Mouse (Mus musculus) heart, embryonic 14.5 days (tissue): ENCODE data around the gene Ginm1. TPM values are rescaled to one million over a fixed set of nuclear protein-coding genes. Genes with fewer than 3 reads are reported as not detected.
A peak's percentile ranks its signal among the peaks of the same experiment; 100 is the strongest.

Experiments used
- ATAC-seq: fragments of 200-750 bp; cut with Nextera tagmentation; 2 replicates; pipeline ENCODE4 v1.8.0; 2017; ENCODE audit warnings: low read depth, moderate TSS enrichment; ENCODE audit not compliant: insufficient number of reproducible peaks, insufficient read depth, low FRiP score
- H3K27ac ChIP-seq, 2 experiments: fragments of 200-500 bp in 1 of 2; fragments of 300-500 bp in 1 of 2; sonication (generic) in 1 of 2; replicated peaks in 1 of 2; 2 replicates each; pipeline ENCODE4 v1.5.1; 2012 to 2014; ENCODE audit warnings: low read depth in 2 of 2, low read length in 2 of 2, control low read depth in 1 of 2, mild to moderate bottlenecking in 1 of 2, mixed read lengths in 1 of 2; ENCODE audit not compliant: control insufficient read depth in 1 of 2, insufficient read depth in 1 of 2
- H3K27me3 ChIP-seq: fragments of 300-500 bp; sonication (generic); 2 replicates; pipeline ENCODE4 v1.6.1; 2014; ENCODE audit warnings: mild to moderate bottlenecking, low read length, control low read depth; ENCODE audit not compliant: control insufficient read depth, insufficient read depth
- H3K36me3 ChIP-seq: fragments of 300-500 bp; sonication (generic); 2 replicates; pipeline ENCODE4 v1.6.1; 2014; ENCODE audit warnings: mild to moderate bottlenecking, control low read depth, low read length, mixed read lengths; ENCODE audit not compliant: control insufficient read depth, insufficient read depth
- H3K4me1 ChIP-seq, 2 experiments: fragments of 200-500 bp in 1 of 2; fragments of 300-500 bp in 1 of 2; sonication (generic) in 1 of 2; 2 replicates each; pipeline ENCODE4 v1.6.1; 2012 to 2014; ENCODE audit warnings: low read length in 2 of 2, control low read depth in 1 of 2, mixed read lengths in 1 of 2; ENCODE audit not compliant: control insufficient read depth in 2 of 2, insufficient read depth in 2 of 2
- H3K4me2 ChIP-seq: fragments of 300-500 bp; sonication (generic); 2 replicates; pipeline ENCODE4 v1.6.1; 2014; ENCODE audit warnings: mild to moderate bottlenecking, low read length
- H3K4me3 ChIP-seq, 2 experiments: fragments of 200-500 bp in 1 of 2; fragments of 300-500 bp in 1 of 2; sonication (generic) in 1 of 2; 2 replicates each; pipeline ENCODE4 v1.5.1; 2012 to 2014; ENCODE audit warnings: low read length in 2 of 2, mild to moderate bottlenecking in 2 of 2, control low read depth in 1 of 2, low read depth in 1 of 2, moderate library complexity in 1 of 2; ENCODE audit not compliant: control insufficient read depth in 1 of 2, insufficient read depth in 1 of 2
- H3K9ac ChIP-seq: fragments of 300-500 bp; sonication (generic); 2 replicates; pipeline ENCODE4 v1.6.1; 2014; ENCODE audit warnings: mild to moderate bottlenecking, low read length
- H3K9me3 ChIP-seq: fragments of 300-500 bp; sonication (generic); 2 replicates; pipeline ENCODE4 v1.6.1; 2016; ENCODE audit warnings: low read length, control low read depth; ENCODE audit not compliant: control insufficient read depth
- WGBS: fragments of 180-500 bp; shearing (Covaris S2); extraction: QIAGEN DNeasy Blood & Tissue Kit; methylation state at CpG from one replicate; pipeline ENCODE4 v1.1.7; 2014; 5-methylcytosine and 5-hydroxymethylcytosine counted together
- polyA plus RNA-seq: library from polyadenylated mRNA; unstranded; fragments of >200 nt; fragmentation: Nextera tagmentation; extraction: Ambion mirVana; gene quantifications from 2 replicates; pipeline ENCODE4 v1.2.1, GENCODE M21; 2014

The Ginm1 gene
- polyA plus RNA-seq: 80.4 and 89.8 TPM in 2 replicates

DNA sequence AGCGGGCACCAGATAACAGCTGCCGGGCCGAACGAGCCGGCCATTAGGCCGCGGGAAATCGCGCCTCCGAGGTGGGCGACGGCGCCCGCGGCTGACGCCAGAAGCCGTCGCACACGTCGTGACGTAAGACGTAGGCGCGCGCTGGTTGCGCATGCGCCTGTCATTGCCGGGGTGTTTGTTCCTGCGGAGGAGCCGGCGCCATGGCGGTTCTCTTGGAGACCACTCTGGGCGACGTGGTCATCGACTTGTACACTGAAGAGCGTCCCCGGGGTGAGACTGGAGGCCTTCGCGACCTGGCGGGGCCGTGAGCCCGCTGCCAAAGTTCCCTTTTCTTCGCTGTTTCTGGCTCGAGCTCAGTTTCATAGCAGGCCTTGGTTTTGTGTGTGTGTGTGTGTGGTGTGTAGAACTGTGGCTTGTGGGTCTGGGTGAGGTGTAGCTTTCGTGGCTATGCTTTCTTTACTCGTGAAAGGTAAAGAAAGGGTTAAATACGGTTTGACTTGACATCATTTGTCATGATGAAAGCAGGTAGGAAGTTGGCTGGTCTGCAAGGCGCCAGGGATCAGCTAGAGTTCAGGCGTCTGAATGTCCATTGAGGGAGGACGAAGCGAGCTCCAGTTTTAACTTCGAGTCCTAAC lies at the start of gene Ginm1, which contains the start of gene Ppil4:
Gene Ginm1, minus strand, starts transcription at position 74 of the 635 bp plus-strand sequence.
Gene Ppil4, plus strand, starts transcription at position 141 of the 635 bp plus-strand sequence.
- peak within 1 kb of the TSS; percentile 95 for H3K4me2 ChIP-seq
- peak within 1 kb of the TSS; percentile 98 to 99 for H3K4me3 ChIP-seq
- H3K9me3 ChIP-seq: no peaks in the 10 kb centered on the region
- peak; percentile 88 for ATAC-seq
- peaks cover 39% of the 10 kb centered on the region for H3K36me3 ChIP-seq
- peak within 1 kb of the TSS; percentile 93 for H3K9ac ChIP-seq
- H3K27me3 ChIP-seq: no peaks in the 10 kb centered on the region
- peak within 1 kb of the TSS; percentile 66 to 73 for H3K27ac ChIP-seq
- under 1% methylated on average over 52 of the region's 52 CpGs for WGBS
- H3K4me1 ChIP-seq: peaks cover 3 to 18% of the 10 kb centered on the region in 2 experiments

DNA sequence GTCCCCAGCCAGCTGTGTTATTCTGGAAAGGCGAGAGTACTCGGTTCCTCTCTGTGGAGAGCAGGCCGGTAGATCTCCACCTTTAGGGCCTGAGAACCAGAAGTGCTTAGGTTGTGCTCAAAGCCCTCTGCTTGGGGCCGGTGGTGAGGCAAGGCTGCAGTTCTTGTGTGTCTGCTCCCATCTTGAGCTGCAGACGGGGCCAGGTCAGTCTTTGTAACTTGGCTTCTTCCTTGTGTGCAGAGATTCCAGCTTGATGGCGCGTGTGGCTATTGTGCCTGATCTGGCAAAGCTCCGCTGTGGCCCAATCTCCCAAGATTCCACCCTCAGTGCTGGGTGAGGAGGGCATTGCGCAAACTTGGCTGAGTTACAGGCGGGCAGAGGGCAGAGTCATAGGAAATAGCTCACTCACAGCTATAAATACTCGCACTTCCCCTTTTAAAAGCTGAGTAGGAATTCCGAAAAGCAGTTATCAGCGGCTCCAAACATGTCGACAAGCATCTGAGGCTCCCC lies 49.0 kb upstream of the Ginm1 start:
- Histone ChIP-seq H3K27me3 (0 out of 2 replicates have a peak, but pooled peaks cover 3% of the 10 kb centered on the region), H3K4me1 (peaks cover 12 to 16% of the 10 kb centered on the region in 2 experiments), H3K4me2 (peak overlapping the region; percentile 54), H3K9ac (peak overlapping the region; percentile 52; the same call in 1 of the 2 replicates), H3K27ac (peak overlapping the region; percentile 94), H3K36me3 (no peaks in the 10 kb centered on the region), H3K9me3 (no peaks in the 10 kb centered on the region), H3K4me3 (peak overlapping the region; percentile 7 to 18; a peak in 2 of 4 replicates)
- WGBS: 4% methylated on average over 14 of the region's 14 CpGs
- ATAC-seq: peak; percentile 84

DNA sequence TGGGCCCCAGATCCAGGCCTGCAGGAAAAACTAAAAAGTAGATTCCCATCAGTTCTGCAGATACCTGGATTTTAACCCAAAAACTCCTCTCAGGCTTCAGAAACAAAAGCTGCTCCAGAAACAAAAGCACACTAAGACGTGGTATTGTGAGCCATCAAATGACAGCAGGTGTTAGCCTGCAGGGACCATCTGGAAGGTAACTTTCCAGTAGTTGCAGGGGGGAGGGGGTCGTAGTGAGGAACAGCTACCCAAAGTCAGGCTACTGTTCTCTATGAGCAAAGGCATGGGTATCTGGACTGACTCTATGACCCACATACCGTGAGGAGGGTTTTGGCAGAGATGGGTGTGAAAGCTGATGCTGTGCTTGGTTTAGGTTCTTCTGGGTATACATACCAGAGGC lies 48.2 kb upstream of the Ginm1 start:
- ATAC-seq: no peak
- no peaks in the 10 kb centered on the region for H3K9me3 ChIP-seq
- no peaks in the 10 kb centered on the region for H3K36me3 ChIP-seq
- no peak overlapping the region for H3K9ac ChIP-seq
- 0 out of 2 replicates have a peak, but pooled peaks cover 3% of the 10 kb centered on the region for H3K27me3 ChIP-seq
- no peak overlapping the region for H3K4me2 ChIP-seq
- peak overlapping the region; percentile 94; a peak in 2 of 4 replicates for H3K27ac ChIP-seq
- H3K4me1 ChIP-seq: peaks cover 12 to 16% of the 10 kb centered on the region in 2 experiments
- no peak overlapping the region for H3K4me3 ChIP-seq
- WGBS: 70% methylated on average over 3 of the region's 3 CpGs

- Histone ChIP-seq H3K9ac (no peak overlapping the region), H3K4me1 (peaks cover 12 to 16% of the 10 kb centered on the region in 2 experiments), H3K27me3 (0 out of 2 replicates have a peak, but pooled peaks cover 3% of the 10 kb centered on the region), H3K4me2 (no peak overlapping the region), H3K36me3 (no peaks in the 10 kb centered on the region), H3K27ac (no peak overlapping the region), H3K4me3 (no peak overlapping the region), H3K9me3 (no peaks in the 10 kb centered on the region)
- ATAC-seq: no peak
- 91% methylated on average over 2 of the region's 2 CpGs for WGBS
Observed at GRCm38 (mm10) chr10:7840353-7840733, 47.7 kb upstream of the Ginm1 start.

- no peaks in the 10 kb centered on the region for H3K36me3 ChIP-seq
- no peak overlapping the region for H3K27ac ChIP-seq
- no peaks in the 10 kb centered on the region for H3K9me3 ChIP-seq
- no peak overlapping the region for H3K4me2 ChIP-seq
- WGBS: 86% methylated on average over 22 of the region's 22 CpGs
- H3K4me1 ChIP-seq: peaks cover 12 to 16% of the 10 kb centered on the region in 2 experiments
- H3K9ac ChIP-seq: no peak overlapping the region
- no peak for ATAC-seq
- H3K4me3 ChIP-seq: no peak overlapping the region
- 0 out of 2 replicates have a peak, but pooled peaks cover 5% of the 10 kb centered on the region for H3K27me3 ChIP-seq
Observed at GRCm38 (mm10) chr10:7839551-7840352, 47.1 kb upstream of the Ginm1 start.

- H3K4me3 ChIP-seq: no peak overlapping the region
- peaks cover 12 to 16% of the 10 kb centered on the region in 2 experiments for H3K4me1 ChIP-seq
- H3K9me3 ChIP-seq: no peaks in the 10 kb centered on the region
- 79% methylated on average over 5 of the region's 5 CpGs for WGBS
- H3K9ac ChIP-seq: no peak overlapping the region
- H3K4me2 ChIP-seq: no peak overlapping the region
- H3K36me3 ChIP-seq: no peaks in the 10 kb centered on the region
- H3K27me3 ChIP-seq: 0 out of 2 replicates have a peak, but pooled peaks cover 3% of the 10 kb centered on the region
- H3K27ac ChIP-seq: no peak overlapping the region
- no peak for ATAC-seq
Observed at GRCm38 (mm10) chr10:7838874-7839421, 46.3 kb upstream of the Ginm1 start.

DNA sequence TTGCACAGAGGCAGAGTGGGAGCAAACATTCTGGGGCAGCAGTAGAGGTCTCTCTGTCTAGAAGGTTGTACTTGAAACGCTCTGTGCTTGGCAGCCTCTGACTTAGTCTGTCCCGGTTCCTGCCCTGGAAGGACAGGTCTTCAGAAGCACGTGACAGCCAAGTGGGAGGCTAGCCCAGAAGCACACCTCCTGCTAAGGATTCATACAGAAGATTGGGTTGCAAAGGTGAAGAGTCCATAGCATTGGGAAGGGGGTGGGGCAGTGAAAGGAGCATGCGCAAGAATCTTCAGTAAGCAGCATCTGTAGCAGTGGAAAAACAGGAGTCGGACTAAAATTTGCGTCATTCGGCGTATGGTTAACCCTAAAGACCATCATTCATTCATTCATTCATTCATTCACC lies 45.4 kb upstream of the Ginm1 start:
- Histone ChIP-seq H3K4me3 (no peak overlapping the region), H3K4me2 (no peak overlapping the region), H3K27ac (no peak overlapping the region), H3K4me1 (peaks cover 12 to 16% of the 10 kb centered on the region in 2 experiments), H3K36me3 (no peaks in the 10 kb centered on the region), H3K9me3 (no peaks in the 10 kb centered on the region), H3K27me3 (0 out of 2 replicates have a peak, but pooled peaks cover 3% of the 10 kb centered on the region), H3K9ac (no peak overlapping the region)
- ATAC-seq: no peak
- 89% methylated on average over 8 of the region's 8 CpGs for WGBS
